Mouse (Mus musculus): ENCODE data around the gene Sptbn1. TPM values are rescaled to one million over a fixed set of nuclear protein-coding genes. Genes with fewer than 3 reads are reported as not detected.
A peak's percentile ranks its signal among the peaks of the same experiment; 100 is the strongest.

Gene Sptbn1
- polyA plus RNA-seq, 1 experiment from 2014 or later, result 75.6 TPM

DNA sequence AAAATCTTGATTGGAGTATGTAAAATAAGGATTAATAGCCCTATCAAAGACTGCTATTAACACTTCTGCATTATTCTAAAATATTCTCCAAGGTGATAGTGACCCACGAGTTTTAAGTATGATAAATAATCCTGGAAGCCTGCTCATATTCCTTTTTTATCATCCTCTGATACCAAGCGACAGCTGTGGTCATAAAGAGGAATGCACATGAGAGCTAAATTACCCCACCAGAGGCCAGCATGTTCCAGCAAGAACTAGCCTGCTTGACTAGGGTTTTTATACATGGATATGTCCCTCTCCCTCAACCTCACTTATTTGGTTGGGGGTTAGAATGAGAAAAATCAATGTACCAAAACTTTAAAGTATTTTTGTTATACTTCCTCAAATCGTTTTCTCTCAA lies 56.8 kb downstream of the Sptbn1 start:
- Histone ChIP-seq H3K4me1 (replicated peaks) (peaks cover 38% of the 10 kb centered on the region), H3K4me2 (no peak overlapping the region), H3K27me3 (no peaks in the 10 kb centered on the region), H3K9me3 (no peaks in the 10 kb centered on the region), H3K36me3 (peaks cover 3% of the 10 kb centered on the region; the same call in 1 of the 2 replicates), H3K27ac (no peak overlapping the region), H3K4me3 (replicated peaks) (no peak overlapping the region), H3K9ac (replicated peaks) (no peak overlapping the region)
- 58% methylated on average over 3 of the region's 3 CpGs for WGBS
- ATAC-seq (ENCODE audit: insufficient number of reproducible peaks, insufficient read depth, low FRiP score, low TSS enrichment, low read depth), result no peak

DNA sequence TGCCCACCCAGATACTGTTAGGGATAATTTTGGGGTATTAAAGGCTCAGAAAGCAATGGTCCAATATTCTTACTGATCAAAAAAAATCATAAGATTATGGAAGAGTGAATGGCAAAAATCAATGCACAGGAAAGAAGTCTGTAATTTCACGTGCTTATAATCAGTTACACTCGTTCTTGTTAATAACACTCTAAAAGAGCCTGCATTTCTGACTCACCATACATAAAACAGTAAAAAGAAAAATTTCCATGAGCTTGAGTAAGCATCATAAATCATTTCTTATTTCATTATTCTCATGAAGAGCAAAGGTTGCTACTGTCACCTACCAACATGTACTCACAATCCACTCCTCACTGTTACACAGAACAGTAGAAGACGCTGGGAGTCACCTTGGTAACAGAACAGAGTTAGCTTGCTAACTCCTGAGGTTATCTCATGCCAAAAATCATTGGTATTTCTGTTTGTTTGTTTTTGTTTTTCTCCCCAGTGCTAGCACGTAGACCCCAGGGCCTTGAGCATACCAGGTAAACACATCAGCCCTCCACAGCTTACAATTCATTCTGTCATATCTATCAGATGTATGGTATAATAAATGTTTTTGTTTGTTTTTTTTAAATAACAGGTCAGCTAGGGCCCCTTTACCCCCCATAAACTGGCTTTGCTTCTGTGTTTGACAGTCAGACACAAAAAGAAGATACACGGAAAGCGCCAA lies 57.7 kb downstream of the Sptbn1 start:
- Histone ChIP-seq H3K9ac (replicated peaks) (no peak overlapping the region), H3K36me3 (peaks cover 3% of the 10 kb centered on the region; the same call in 1 of the 2 replicates), H3K9me3 (no peaks in the 10 kb centered on the region), H3K4me1 (replicated peaks) (peaks cover 38% of the 10 kb centered on the region), H3K27me3 (no peaks in the 10 kb centered on the region), H3K27ac (no peak overlapping the region), H3K4me3 (replicated peaks) (no peak overlapping the region), H3K4me2 (no peak overlapping the region)
- WGBS, result 80% methylated on average over 6 of the region's 6 CpGs
- ATAC-seq (ENCODE audit: insufficient number of reproducible peaks, insufficient read depth, low FRiP score, low TSS enrichment, low read depth), result no peak

DNA sequence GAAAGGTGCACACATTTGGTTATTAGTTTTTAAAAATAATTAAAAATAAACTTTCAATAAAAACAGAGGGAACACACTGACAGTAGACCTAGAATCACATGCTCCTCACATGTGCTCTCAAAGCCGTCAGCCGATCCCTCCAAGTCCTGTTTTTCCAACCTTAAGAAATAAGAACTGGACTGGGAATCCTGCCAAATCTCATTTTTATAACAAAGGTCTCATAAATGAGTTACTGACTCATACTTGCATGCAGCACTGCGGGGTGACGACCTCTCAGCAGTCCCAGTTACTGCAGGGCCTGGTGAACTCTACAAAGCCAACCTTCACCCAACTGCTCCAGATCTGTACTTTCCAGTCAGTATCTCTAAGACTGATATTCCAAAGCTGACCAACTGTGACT lies 58.5 kb downstream of the Sptbn1 start:
- Histone ChIP-seq H3K9me3 (no peaks in the 10 kb centered on the region), H3K36me3 (peaks cover 5% of the 10 kb centered on the region; the same call in 1 of the 2 replicates), H3K4me1 (replicated peaks) (peaks cover 39% of the 10 kb centered on the region), H3K27ac (0 out of 2 replicates have a peak overlapping the region, but pooled peaks have one; percentile 23), H3K4me3 (replicated peaks) (no peak overlapping the region), H3K9ac (replicated peaks) (no peak overlapping the region), H3K27me3 (no peaks in the 10 kb centered on the region), H3K4me2 (no peak overlapping the region)
- peak; percentile 67; the same call in 1 of the 2 replicates for ATAC-seq (ENCODE audit: insufficient number of reproducible peaks, insufficient read depth, low FRiP score, low TSS enrichment, low read depth)
- 41% methylated on average over 4 of the region's 4 CpGs for WGBS

DNA sequence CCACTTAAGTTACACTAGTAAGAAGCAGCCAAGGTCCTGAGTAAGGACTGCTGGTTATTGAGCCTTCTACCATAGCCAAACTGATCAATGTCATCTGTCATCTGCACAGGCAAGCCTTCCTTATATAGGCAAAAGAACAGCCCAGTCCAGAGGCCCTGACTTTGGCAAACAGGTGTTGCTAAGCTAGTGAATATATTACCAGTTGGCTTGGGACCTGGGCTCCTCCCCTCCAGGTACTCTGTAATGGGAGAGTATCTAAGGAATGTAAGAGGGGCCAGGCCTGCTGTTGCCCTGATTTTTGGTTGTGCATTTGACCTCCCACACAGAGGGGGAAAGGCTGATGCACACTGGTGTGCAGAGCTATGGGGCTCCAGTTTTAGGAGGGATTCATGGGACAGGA lies 63.6 kb downstream of the Sptbn1 start:
- Histone ChIP-seq H3K9ac (replicated peaks) (no peak overlapping the region), H3K27ac (no peak overlapping the region), H3K36me3 (peaks cover 13% of the 10 kb centered on the region), H3K9me3 (no peaks in the 10 kb centered on the region), H3K4me1 (replicated peaks) (peaks cover 11% of the 10 kb centered on the region; the same call in 1 of the 2 replicates), H3K4me3 (replicated peaks) (no peak overlapping the region), H3K4me2 (no peak overlapping the region), H3K27me3 (no peaks in the 10 kb centered on the region)
- no peak; the same call in 1 of the 2 replicates for ATAC-seq (ENCODE audit: insufficient number of reproducible peaks, insufficient read depth, low FRiP score, low TSS enrichment, low read depth)

DNA sequence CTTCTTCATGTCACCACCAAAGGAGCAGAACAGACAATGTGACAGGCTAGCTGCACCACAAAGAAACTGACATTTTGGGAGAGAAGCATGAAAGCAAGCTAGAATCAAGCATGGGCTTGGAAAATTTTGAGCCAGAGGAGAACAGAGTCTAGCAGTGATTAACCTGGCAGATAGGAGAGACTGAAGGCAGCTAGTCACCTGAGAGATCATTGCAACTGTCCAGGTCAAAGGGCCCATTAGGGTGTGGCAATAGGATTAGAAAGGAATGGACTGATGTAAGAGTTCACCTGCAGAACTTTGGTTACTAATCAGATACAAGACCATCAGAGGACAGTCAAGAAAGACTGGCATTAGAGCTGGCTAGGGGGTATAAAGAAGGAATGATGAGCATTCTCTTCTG lies 67.6 kb downstream of the Sptbn1 start:
- H3K27me3 ChIP-seq, result no peaks in the 10 kb centered on the region

DNA sequence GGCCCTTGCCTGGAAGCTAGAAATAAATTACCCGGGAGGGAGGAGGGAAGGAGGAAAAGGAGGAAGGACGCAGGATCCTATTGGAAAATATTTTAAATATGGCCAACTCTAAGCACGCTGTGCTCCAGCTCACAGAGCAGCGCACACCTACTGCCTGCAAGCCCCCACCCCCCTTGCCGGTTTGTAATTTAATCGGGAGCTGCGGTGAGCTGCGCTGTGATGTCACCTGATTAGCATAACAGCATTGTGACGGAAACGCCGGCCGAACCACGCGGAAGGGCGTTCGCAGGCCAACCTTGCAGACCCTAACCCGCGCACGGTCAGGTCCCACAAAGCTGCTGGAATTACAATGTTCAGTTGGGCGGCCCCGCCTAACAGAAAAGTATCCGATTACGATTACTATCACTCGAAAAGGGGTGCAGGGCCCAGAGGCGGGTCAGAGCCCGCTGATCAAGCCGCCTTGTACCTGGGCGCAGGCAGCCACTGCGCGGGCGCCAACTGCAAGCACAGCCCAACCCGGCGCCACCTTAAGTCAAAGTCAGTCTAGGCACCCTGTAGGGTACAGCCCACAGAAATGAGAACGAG lies 69.8 kb downstream of the Sptbn1 start:
- H3K4me1 ChIP-seq (replicated peaks), result peaks cover 25% of the 10 kb centered on the region
- H3K36me3 ChIP-seq, result peaks cover 11% of the 10 kb centered on the region
- peak; percentile 97 for ATAC-seq (ENCODE audit: insufficient number of reproducible peaks, insufficient read depth, low FRiP score, low TSS enrichment, low read depth)
- peak overlapping the region; percentile 59 for H3K9ac ChIP-seq (replicated peaks)
- no peaks in the 10 kb centered on the region for H3K9me3 ChIP-seq
- no peaks in the 10 kb centered on the region for H3K27me3 ChIP-seq
- WGBS, result under 1% methylated on average over 34 of the region's 34 CpGs
- H3K4me2 ChIP-seq, result peak overlapping the region; percentile 86
- peak overlapping the region; percentile 91 for H3K27ac ChIP-seq
- peak overlapping the region; percentile 53 for H3K4me3 ChIP-seq (replicated peaks)

More for the DNA sequence above, 67.6 kb downstream of the Sptbn1 start:
- Histone ChIP-seq H3K4me1 (replicated peaks) (peaks cover 25% of the 10 kb centered on the region), H3K9me3 (no peaks in the 10 kb centered on the region), H3K27ac (no peak overlapping the region), H3K4me3 (replicated peaks) (no peak overlapping the region), H3K36me3 (peaks cover 13% of the 10 kb centered on the region), H3K9ac (replicated peaks) (no peak overlapping the region), H3K4me2 (no peak overlapping the region)
- no peak for ATAC-seq (ENCODE audit: insufficient number of reproducible peaks, insufficient read depth, low FRiP score, low TSS enrichment, low read depth)

DNA sequence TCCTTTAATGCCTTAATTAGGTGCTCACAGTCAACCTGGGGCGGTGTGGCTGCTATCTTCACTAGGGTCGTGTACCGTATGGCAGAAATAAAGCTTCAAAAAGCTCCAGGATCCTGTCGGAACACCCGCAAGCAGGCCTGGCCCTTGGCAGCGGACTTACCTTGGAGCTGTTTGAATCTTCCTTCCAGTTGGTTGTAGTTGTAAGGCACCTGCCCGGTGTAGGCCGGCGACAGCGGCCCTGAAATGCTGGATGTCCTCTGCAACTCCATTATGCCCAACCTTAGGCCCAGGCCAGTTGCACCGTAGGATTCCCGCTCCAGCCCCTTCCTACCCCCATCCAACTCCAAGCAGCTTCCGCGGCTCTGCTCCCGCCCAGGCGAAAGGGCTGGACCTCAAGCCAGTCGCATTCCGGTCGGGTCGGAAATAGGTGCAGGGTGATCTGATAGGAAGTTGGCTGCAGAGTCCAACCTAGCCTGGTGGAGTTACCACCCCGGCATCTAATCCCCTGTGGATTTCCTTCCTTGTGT lies 70.3 kb downstream of the Sptbn1 start:
- whole genome bisulfite sequencing, result under 1% methylated on average over 21 of the region's 21 CpGs
- Histone ChIP-seq H3K4me3 (replicated peaks) (peak overlapping the region; percentile 53), H3K4me2 (peak overlapping the region; percentile 86), H3K4me1 (replicated peaks) (peaks cover 25% of the 10 kb centered on the region), H3K36me3 (peaks cover 11% of the 10 kb centered on the region), H3K27me3 (no peaks in the 10 kb centered on the region), H3K27ac (peak overlapping the region; percentile 91), H3K9me3 (no peaks in the 10 kb centered on the region), H3K9ac (replicated peaks) (peak overlapping the region; percentile 59)
- ATAC-seq (ENCODE audit: insufficient number of reproducible peaks, insufficient read depth, low FRiP score, low TSS enrichment, low read depth), result peak; percentile 68

DNA sequence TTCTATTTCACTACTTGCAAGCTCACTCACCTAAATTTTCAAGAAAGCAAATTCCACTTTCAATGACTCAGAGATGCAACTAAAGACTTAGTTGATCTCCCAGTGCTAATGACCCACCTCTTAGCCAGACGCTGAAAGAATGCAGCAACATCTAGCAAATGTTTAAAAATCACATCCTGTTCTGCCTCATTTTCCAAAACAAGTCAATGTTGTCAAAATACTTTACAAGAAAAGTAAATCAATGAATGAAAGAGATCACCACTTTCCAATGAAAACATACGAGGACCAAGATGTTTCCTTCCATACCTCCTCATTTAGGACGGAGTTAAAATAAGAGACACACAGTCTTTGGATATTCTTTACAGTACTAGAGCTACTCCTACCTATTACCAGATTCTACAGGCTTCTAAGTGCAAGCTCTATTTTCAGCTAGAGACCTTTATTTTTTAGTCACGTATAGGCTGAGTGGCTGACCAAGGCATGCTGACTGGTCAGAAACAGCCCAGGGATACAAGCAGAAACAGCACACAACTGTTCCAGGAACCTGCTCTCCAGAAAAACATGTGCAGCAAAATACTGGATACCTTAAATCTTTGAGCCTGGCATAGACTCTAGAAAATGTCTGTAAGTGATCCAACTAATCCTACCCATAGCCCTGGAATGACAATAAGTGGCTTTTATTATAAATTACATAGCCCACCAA lies 71.5 kb downstream of the Sptbn1 start:
- no peaks in the 10 kb centered on the region for H3K9me3 ChIP-seq
- no peaks in the 10 kb centered on the region for H3K36me3 ChIP-seq
- H3K27ac ChIP-seq, result no peak overlapping the region
- H3K9ac ChIP-seq (replicated peaks), result no peak overlapping the region
- WGBS, result 57% methylated on average over 4 of the region's 4 CpGs
- H3K4me1 ChIP-seq (replicated peaks), result peaks cover 27% of the 10 kb centered on the region
- H3K4me3 ChIP-seq (replicated peaks), result peak overlapping the region; percentile 53
- ATAC-seq (ENCODE audit: insufficient number of reproducible peaks, insufficient read depth, low FRiP score, low TSS enrichment, low read depth), result no peak
- H3K27me3 ChIP-seq, result no peaks in the 10 kb centered on the region
- H3K4me2 ChIP-seq, result peak overlapping the region; percentile 86

DNA sequence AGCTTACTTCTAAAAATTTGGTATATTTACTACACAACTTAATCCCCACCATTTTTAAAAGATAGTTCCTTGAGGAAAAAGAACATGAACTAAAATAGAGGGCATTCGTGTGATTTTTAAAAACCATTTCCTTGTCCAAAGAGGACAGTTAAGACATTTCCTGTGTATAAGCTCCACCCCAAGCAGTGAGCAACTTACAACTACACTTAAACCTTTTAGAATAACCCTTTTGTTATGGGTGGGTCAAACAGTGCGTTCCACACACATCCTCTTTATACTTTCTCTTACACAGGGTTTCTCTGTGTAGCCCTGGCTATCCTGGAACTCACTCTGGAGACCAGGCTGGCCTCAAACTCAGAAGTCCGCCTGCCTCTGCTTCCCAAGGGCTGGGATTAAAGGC lies 72.2 kb downstream of the Sptbn1 start:
- WGBS, result 80% methylated on average over 3 of the region's 3 CpGs
- Histone ChIP-seq H3K9me3 (no peaks in the 10 kb centered on the region), H3K4me3 (replicated peaks) (no peak overlapping the region), H3K27ac (no peak overlapping the region), H3K9ac (replicated peaks) (no peak overlapping the region), H3K36me3 (no peaks in the 10 kb centered on the region), H3K27me3 (no peaks in the 10 kb centered on the region), H3K4me1 (replicated peaks) (peaks cover 27% of the 10 kb centered on the region), H3K4me2 (peak overlapping the region; percentile 86; the same call in 1 of the 2 replicates)
- ATAC-seq (ENCODE audit: insufficient number of reproducible peaks, insufficient read depth, low FRiP score, low TSS enrichment, low read depth), result no peak

DNA sequence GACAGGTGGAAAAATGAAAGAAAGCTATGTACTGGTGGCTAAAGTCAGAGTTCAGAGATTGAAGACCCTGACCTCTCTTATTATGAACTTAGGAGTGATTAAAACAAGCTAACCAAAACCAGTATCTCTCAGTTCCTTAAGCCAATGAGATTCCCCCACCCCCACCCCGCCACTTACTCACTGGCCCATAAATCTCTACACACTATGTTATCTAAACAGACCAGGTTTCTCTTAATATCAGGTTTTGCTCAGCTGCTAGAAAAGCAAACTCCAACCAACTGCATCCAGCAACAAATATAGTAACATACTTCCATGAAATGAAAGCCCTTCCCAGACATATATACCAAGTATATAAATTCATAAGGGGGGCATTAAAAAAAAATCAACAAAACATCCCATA lies 73.2 kb downstream of the Sptbn1 start:
- Histone ChIP-seq H3K9ac (replicated peaks) (no peak overlapping the region), H3K4me2 (no peak overlapping the region), H3K36me3 (no peaks in the 10 kb centered on the region), H3K4me3 (replicated peaks) (no peak overlapping the region), H3K9me3 (no peaks in the 10 kb centered on the region), H3K27me3 (no peaks in the 10 kb centered on the region), H3K4me1 (replicated peaks) (peaks cover 27% of the 10 kb centered on the region), H3K27ac (no peak overlapping the region)
- ATAC-seq (ENCODE audit: insufficient number of reproducible peaks, insufficient read depth, low FRiP score, low TSS enrichment, low read depth), result no peak
- 59% methylated on average over 1 of the region's 1 CpGs for whole genome bisulfite sequencing

DNA sequence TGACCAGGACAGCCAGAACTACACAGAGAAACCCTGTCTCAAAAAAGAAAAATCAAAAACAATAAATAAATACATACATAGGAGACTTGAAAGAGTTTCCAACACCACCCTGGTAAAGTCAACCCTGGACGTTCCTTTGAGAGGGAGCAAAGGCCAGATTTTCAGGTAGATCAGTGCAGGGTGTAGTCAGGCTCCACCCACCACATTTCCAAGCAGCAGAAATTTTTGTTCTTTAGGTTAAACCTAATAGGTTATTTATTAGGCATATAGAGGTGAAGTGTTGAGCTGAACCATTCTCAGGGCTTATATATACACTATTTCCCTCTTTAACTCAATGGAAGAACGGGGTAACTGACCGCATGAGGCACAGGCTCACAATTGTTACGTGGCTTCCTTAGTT lies 77.0 kb downstream of the Sptbn1 start:
- Histone ChIP-seq H3K27ac (no peak overlapping the region), H3K4me1 (replicated peaks) (peaks cover 15% of the 10 kb centered on the region; the same call in 1 of the 2 replicates), H3K36me3 (no peaks in the 10 kb centered on the region), H3K9me3 (no peaks in the 10 kb centered on the region), H3K4me3 (replicated peaks) (no peak overlapping the region), H3K9ac (replicated peaks) (no peak overlapping the region), H3K27me3 (no peaks in the 10 kb centered on the region), H3K4me2 (no peak overlapping the region)
- ATAC-seq (ENCODE audit: insufficient number of reproducible peaks, insufficient read depth, low FRiP score, low TSS enrichment, low read depth), result no peak
- WGBS, result 92% methylated on average over 4 of the region's 4 CpGs

Data from limb, embryonic 12.5 days (tissue).